Comparison of ENCODE assay signal across 8 mouse cellular contexts in the genomic region with DNA sequence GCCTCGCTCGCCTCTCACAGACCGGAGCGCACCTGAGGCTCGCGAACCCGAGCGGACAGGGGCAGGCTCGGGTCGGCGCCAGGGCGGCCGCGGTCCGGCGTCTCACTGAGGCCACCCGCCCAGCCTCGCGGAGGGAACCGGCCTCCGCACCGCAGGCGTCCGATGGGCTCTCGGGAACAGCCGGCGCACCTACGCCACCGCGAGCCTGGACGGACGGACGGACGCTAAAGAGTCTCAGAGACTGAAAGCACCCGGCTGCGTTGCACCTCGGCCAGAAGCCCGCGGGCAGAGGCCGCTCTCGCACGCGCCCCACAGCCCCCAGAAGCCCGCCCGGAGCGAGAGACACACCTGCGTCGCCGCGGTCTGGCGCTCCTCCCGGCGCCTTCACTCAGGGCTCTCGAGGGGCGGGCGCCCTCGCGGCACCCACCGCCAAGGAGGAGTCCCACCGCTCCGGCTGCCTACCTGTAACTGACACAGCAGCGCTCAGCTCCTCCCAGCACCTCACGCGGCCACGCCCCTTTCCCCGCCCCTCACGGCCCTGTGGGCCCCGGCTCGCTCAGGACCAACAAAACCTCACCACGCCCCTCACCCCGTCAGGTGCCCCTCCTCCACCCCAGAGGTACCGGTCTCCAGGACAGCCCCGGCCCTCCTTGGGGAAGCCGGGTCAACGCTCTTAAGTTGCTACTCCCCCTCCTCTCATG. TPM values are rescaled to one million over a fixed set of nuclear protein-coding genes. Genes with fewer than 3 reads are reported as not detected.
DNase-seq lines count a peak whose midpoint lies in the region; ATAC-seq lines count a peak whose summit lies in the region.

A gene (minus strand): TSS at position 470 of the 701 bp plus-strand sequence.

- DNase-seq in T-cell, adult 2 months (ENCODE audit: low spot score), result peak; percentile 45
- peak; percentile 9 for DNase-seq in cerebellum, adult 9-10 months
- DNase-seq in hindbrain, embryonic 14.5 days (ENCODE audit: low spot score), result peak; percentile 45
- DNase-seq in left cerebral cortex, postnatal 25 days (ENCODE audit: low spot score in 2 of 2), result peak; percentile 7 to 8
- peak; percentile 15 for DNase-seq in right cerebral cortex, postnatal 14 days
- peak; percentile 95 for DNase-seq in yolk sac, embryonic 10.5 days (ENCODE audit: low spot score)

- peaks cover 20% of the 10 kb centered on the region for H3K27me3 ChIP-seq in hindbrain, embryonic 14.5 days (ENCODE audit: control insufficient read depth, insufficient read depth, low read length)

- H3K9ac ChIP-seq in hindbrain, embryonic 14.5 days, result peak within 1 kb of the TSS; percentile 54

- H3K36me3 ChIP-seq in hindbrain, embryonic 14.5 days (replicated peaks; ENCODE audit: control insufficient read depth, insufficient read depth), result no peaks in the 10 kb centered on the region

- no peaks in the 10 kb centered on the region for H3K9me3 ChIP-seq in hindbrain, embryonic 14.5 days (ENCODE audit: control insufficient read depth, low read length)

- intact Hi-C loops in left cerebral cortex, postnatal 25 days (cut with DNase I), result no loop called here

- peak within 1 kb of the TSS; percentile 59 for H3K4me3 ChIP-seq in hindbrain, embryonic 14.5 days (replicated peaks; ENCODE audit: low read length)

- peak; percentile 55; the same call in 1 of the 2 replicates for ATAC-seq in frontal cortex, adult (ENCODE audit: low TSS enrichment)
- peak; percentile 98 for ATAC-seq in hindbrain, embryonic 14.5 days (ENCODE audit: low FRiP score)
- peak; percentile 93 for ATAC-seq in megakaryocyte progenitor cell, adult 5-6 weeks (replicated peaks; ENCODE audit: poor library complexity)

- peak within 1 kb of the TSS; percentile 85 for H3K4me2 ChIP-seq in hindbrain, embryonic 14.5 days (replicated peaks)

- no peaks in the 10 kb centered on the region for H3K4me1 ChIP-seq in hindbrain, embryonic 14.5 days (replicated peaks; ENCODE audit: control insufficient read depth, insufficient read depth, low read length)

- no peak within 1 kb of the TSS for H3K27ac ChIP-seq in hindbrain, embryonic 14.5 days

- WGBS in hindbrain, embryonic 14.5 days, result under 1% methylated on average over 62 of the region's 75 CpGs

RNA-seq across cellular contexts. Expression of the gene that starts here (rescaled TPM):
- 0.31 and 0.37 TPM in 2 replicates for polyA plus RNA-seq in hindbrain, embryonic 14.5 days (2014; fragmentation: Nextera tagmentation; extraction: Ambion mirVana)
- total RNA-seq in left cerebral cortex, postnatal 25 days (2021), result under 1 TPM; 0.28 to 0.48 TPM
- total RNA-seq in megakaryocyte progenitor cell, adult 5-6 weeks (2015), result 0.05 TPM in 1 of 2 replicates, not detected in the other
- not detected in 2 replicates for total RNA-seq in megakaryocyte progenitor cell, adult 5-6 weeks (2017)

Comparison
In these comparisons a context has a peak if more than half of its experiments do, and no peak if none do; other contexts are left out.
1. Peak in DNase-seq, ATAC-seq, H3K4me3 ChIP-seq, H3K9ac ChIP-seq and H3K4me2 ChIP-seq in hindbrain, embryonic 14.5 days; RNA of the gene not detected or under 1 TPM.
2. Peak in DNase-seq in left cerebral cortex, postnatal 25 days; RNA of the gene not detected or under 1 TPM.
3. Peak in ATAC-seq in megakaryocyte progenitor cell, adult 5-6 weeks; RNA of the gene not detected or under 1 TPM.
4. DNase-seq: peak in every context shown above with its lines; median percentile 95 in yolk sac, embryonic 10.5 days; 45 in T-cell, adult 2 months; 45 in hindbrain, embryonic 14.5 days; 15 in right cerebral cortex, postnatal 14 days; 9 in cerebellum, adult 9-10 months; 8 in left cerebral cortex, postnatal 25 days.